Mouse (Mus musculus) liver, embryonic 16.5 days (tissue): ENCODE data around the gene Olfr160. TPM values are rescaled to one million over a fixed set of nuclear protein-coding genes. Genes with fewer than 3 reads are reported as not detected.

ENCODE experiments used
- ATAC-seq: fragments of 200-750 bp; cut with Nextera tagmentation; 2 replicates; pipeline ENCODE4 v1.8.0; 2017; ENCODE audit warnings: low read depth, mild to moderate bottlenecking, moderate number of reproducible peaks, moderate library complexity
- H3K27ac ChIP-seq: fragments of 300-500 bp; sonication (generic); 2 replicates; pipeline ENCODE4 v1.5.1; 2014; ENCODE audit warnings: mild to moderate bottlenecking, low read length
- H3K27me3 ChIP-seq: fragments of 300-500 bp; sonication (generic); 2 replicates; pipeline ENCODE4 v1.6.1; 2014; ENCODE audit warnings: low read depth, low read length, mixed read lengths; ENCODE audit not compliant: control insufficient read depth, insufficient read depth
- H3K36me3 ChIP-seq: fragments of 300-500 bp; sonication (generic); 2 replicates; pipeline ENCODE4 v1.6.1; 2014; ENCODE audit warnings: mild to moderate bottlenecking; ENCODE audit not compliant: control insufficient read depth, insufficient read depth
- H3K4me1 ChIP-seq: fragments of 300-500 bp; sonication (generic); 2 replicates; pipeline ENCODE4 v1.6.1; 2014; ENCODE audit warnings: low read depth, low read length, mixed read lengths; ENCODE audit not compliant: control insufficient read depth
- H3K4me2 ChIP-seq: fragments of 300-500 bp; sonication (generic); 2 replicates; pipeline ENCODE4 v1.6.1; 2014; ENCODE audit warnings: low read depth, low read length, mixed read lengths
- H3K4me3 ChIP-seq: fragments of 300-500 bp; sonication (generic); 2 replicates; pipeline ENCODE4 v1.5.1; 2014; ENCODE audit warnings: low read depth, mild to moderate bottlenecking, low read length
- H3K9ac ChIP-seq: fragments of 300-500 bp; sonication (generic); 2 replicates; pipeline ENCODE4 v1.6.1; 2014; ENCODE audit warnings: low read depth, low read length
- H3K9me3 ChIP-seq: fragments of 300-500 bp; sonication (generic); replicated peaks from 2 replicates; pipeline ENCODE4 v1.6.1; 2016; ENCODE audit warnings: low read length; ENCODE audit not compliant: control insufficient read depth
- WGBS: fragments of 180-500 bp; shearing (Covaris S2); extraction: QIAGEN DNeasy Blood & Tissue Kit; methylation state at CpG from one replicate; pipeline ENCODE4 v1.1.7; 2014; ENCODE audit not compliant: insufficient replicate concordance; 5-methylcytosine and 5-hydroxymethylcytosine counted together
- polyA plus RNA-seq: library from polyadenylated mRNA; unstranded; fragments of >200 nt; fragmentation: Nextera tagmentation; extraction: Ambion mirVana; gene quantifications from 2 replicates; pipeline ENCODE4 v1.2.1, GENCODE M21; 2015

Olfr160 gene
- polyA plus RNA-seq, 1 experiment from 2014 or later = not detected

DNA sequence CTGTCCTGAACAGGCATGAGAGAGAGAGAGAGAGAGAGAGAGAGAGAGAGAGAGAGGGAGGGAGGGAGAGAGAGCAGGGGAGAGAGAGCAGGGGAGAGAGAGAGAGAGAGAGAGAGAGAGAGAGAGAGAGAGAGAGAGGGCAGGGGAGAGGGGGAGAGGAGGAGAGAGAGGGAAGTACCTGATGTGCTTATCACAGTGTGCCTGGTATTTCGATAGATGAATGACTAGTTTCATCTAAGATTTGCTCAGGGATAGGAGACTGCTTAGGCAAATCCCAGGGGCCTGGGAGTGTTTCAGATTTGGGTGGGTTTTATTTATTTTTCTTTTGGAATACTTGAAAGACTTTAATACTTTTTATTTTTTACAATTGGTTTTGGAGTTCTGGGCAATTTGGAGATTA lies 52.8 kb downstream of the Olfr160 start:
- no peaks in the 10 kb centered on the region for H3K36me3 ChIP-seq
- H3K4me2 ChIP-seq = no peak overlapping the region
- H3K4me3 ChIP-seq = no peak overlapping the region
- no peaks in the 10 kb centered on the region for H3K27me3 ChIP-seq
- no peak for ATAC-seq
- no peaks in the 10 kb centered on the region for H3K4me1 ChIP-seq
- no peak overlapping the region for H3K27ac ChIP-seq
- WGBS = 41% methylated on average over 1 of the region's 1 CpGs
- no peak overlapping the region for H3K9ac ChIP-seq
- no peaks in the 10 kb centered on the region for H3K9me3 ChIP-seq

DNA sequence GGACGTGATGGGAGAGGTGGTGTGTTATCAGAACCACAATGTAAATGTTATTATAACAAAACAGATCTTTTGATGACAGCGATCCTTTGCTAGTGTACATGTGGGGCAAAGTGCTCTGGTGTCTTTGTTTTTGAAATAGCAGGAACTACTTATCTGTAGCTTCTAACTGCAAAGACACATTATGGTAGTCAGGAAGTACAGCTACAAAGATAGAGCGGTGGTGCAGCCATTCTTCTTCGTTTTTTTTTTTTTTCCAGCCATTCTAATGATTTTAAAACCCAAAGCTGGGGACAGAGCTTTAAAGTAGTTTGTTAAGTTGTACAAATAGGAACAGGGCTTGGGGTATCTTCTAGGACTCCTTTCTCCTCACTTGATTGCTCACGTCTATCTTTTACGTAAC lies 56.6 kb downstream of the Olfr160 start:
- H3K27ac ChIP-seq = no peak overlapping the region
- WGBS = 53% methylated on average over 6 of the region's 6 CpGs
- H3K9me3 ChIP-seq = no peaks in the 10 kb centered on the region
- H3K9ac ChIP-seq = no peak overlapping the region
- no peak overlapping the region for H3K4me2 ChIP-seq
- H3K27me3 ChIP-seq = no peaks in the 10 kb centered on the region
- no peak for ATAC-seq
- H3K36me3 ChIP-seq = no peaks in the 10 kb centered on the region
- H3K4me1 ChIP-seq = peaks cover 7% of the 10 kb centered on the region
- H3K4me3 ChIP-seq = no peak overlapping the region

Other genes with a start within 250 kb of the Olfr160 start
- gene Msantd2, start 226.9 kb downstream of the Olfr160 start, polyA plus RNA-seq = 2.5 and 2.7 TPM in 2 replicates
- 15.7 and 16.0 TPM in 2 replicates for gene Esam, start 188.2 kb downstream of the Olfr160 start, polyA plus RNA-seq
- 0.16 and 0.34 TPM in 2 replicates for gene Vsig2, start 177.0 kb downstream of the Olfr160 start, polyA plus RNA-seq
- gene Nrgn, start 163.3 kb downstream of the Olfr160 start, polyA plus RNA-seq = 4.9 and 6.3 TPM in 2 replicates
- gene Siae, start 160.6 kb downstream of the Olfr160 start, polyA plus RNA-seq = 5.4 and 5.5 TPM in 2 replicates
- gene Spa17, start 102.5 kb downstream of the Olfr160 start, polyA plus RNA-seq = 1.9 and 2.1 TPM in 2 replicates
- 45.6 and 46.7 TPM in 2 replicates for gene Tbrg1, start 58.9 kb downstream of the Olfr160 start, polyA plus RNA-seq
- not detected in 2 replicates for gene Panx3, start 47.0 kb downstream of the Olfr160 start, polyA plus RNA-seq
- gene Olfr874, start 28.9 kb upstream of the Olfr160 start, polyA plus RNA-seq = not detected in 2 replicates
- not detected in 2 replicates for gene Olfr875, start 55.6 kb upstream of the Olfr160 start, polyA plus RNA-seq
- not detected in 2 replicates for gene Olfr876, start 86.8 kb upstream of the Olfr160 start, polyA plus RNA-seq
- not detected in 2 replicates for gene Olfr877, start 138.0 kb upstream of the Olfr160 start, polyA plus RNA-seq
- not detected in 2 replicates for gene Olfr145, start 180.5 kb upstream of the Olfr160 start, polyA plus RNA-seq
- gene Olfr878, start 201.6 kb upstream of the Olfr160 start, polyA plus RNA-seq = not detected in 2 replicates